Mouse (Mus musculus) myocyte (in vitro differentiated cells): ENCODE results near the gene Nsd1.

Experiments
- E2F4 ChIP-seq: IDR thresholded peaks from one replicate; pipeline ENCODE4 v1.6.1; 2011; ENCODE audit warnings: mild to moderate bottlenecking, control low read depth, moderate library complexity; ENCODE audit not compliant: insufficient read depth
- MYOD1 ChIP-seq, 3 experiments: IDR thresholded peaks; one replicate each; pipeline ENCODE4 v1.6.1; 2011; ENCODE audit warnings: control low read depth in 2 of 3, low read depth in 2 of 3, mild to moderate bottlenecking in 2 of 3, moderate library complexity in 1 of 3; ENCODE audit not compliant: insufficient read length in 2 of 3, control insufficient read depth in 1 of 3
- MYOG ChIP-seq, 3 experiments: IDR thresholded peaks; one replicate each; pipeline ENCODE4 v1.6.1; 2011; ENCODE audit warnings: control low read depth in 2 of 3, low read depth in 2 of 3, mild to moderate bottlenecking in 2 of 3; ENCODE audit not compliant: insufficient read length in 2 of 3, control insufficient read depth in 1 of 3, insufficient read depth in 1 of 3

GRCm38 (mm10) chr13:55342469-55342868 lies 132.9 kb downstream of the Nsd1 start:
- TF ChIP-seq MYOD1 (IDR thresholded peaks at IDR 0.05; ENCODE audit: control insufficient read depth in 1 of 3, insufficient read length in 2 of 3, low read depth in 2 of 3), result no peak
- no peak for TF ChIP-seq E2F4
- TF ChIP-seq MYOG (IDR thresholded peaks at IDR 0.05; ENCODE audit: control insufficient read depth in 1 of 3, insufficient read depth in 1 of 3, insufficient read length in 2 of 3, low read depth in 2 of 3), result no peak
